Mouse (Mus musculus) 3T3-L1 (cell line): ENCODE measurements around the gene Mroh2a.
A peak's percentile ranks its signal among the peaks of the same experiment; 100 is the strongest.

ENCODE experiments used
- DNase-seq: peaks from one replicate; pipeline ENCODE4 v3.0.0-alpha.2; 2015; ENCODE audit warnings: low read depth, low spot score

The Mroh2a gene

DNA sequence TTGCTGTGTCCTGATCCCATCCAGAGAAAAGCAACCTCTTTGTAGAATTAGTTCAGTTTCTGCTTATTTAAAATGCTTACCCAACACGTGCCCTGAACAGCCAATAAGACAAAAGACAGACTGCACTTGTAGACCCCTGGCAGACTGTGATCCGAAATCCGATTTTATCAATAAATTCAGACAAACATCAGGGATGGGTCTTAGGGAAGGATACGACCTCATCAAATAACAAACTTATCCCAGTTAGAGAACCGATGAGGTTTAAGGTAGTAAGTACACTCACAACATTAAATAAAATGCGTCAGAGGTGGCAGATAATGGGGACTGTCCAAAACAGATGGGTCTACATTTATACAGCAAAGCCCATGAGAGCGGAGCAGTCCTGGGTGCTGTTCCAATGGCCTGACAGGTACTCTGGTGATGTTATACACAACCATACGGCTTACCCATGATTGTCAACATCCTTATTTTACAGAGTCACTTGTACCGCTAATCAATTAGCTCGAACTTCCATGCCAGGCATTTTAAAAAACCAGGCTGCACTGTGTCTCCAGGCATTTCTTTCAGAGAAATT, 49.8 kb downstream of the Mroh2a start:
- no peak for DNase-seq

DNA sequence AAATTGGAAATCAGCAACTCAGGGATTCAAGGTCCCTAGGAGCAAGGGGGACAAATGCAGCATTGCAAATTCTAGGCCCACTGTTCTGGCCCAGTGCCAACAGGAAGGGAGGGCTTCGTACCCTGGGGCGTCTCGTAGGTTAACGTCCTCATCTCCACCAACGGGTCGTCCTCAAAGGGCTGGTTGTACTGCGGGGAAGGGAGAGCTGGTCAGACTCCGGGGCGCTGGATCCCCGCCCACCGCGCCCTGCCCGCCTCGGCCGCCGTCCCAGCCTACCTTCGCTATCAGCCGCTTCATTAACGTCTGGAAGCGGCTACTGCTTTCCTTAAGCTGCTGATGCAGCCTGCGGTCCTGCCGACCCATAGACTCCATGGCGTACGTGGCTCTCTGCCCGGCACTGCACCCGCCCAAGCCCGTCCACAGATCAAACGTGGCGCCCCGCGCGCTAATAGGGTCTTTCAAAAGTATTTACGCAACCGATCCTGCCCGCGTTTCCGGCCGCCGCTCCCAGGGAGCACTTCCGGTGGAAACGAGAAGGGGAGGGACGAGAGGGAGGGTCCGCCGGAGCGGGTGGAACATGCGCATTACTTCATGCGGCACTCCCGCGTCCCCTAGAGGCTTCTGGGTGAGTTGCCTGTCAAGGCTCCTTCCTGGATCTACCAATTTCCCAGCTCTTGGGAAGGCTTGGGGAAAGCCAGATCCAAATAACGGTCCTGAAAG, 50.5 kb downstream of the Mroh2a start, which contains the start of the genes Hjurp and Trpm8:
Gene Hjurp, minus strand, starts transcription at position 536 of the 720 bp plus-strand sequence.
Gene Trpm8, plus strand, starts transcription at position 564 of the 720 bp plus-strand sequence.
- DNase-seq: peak; percentile 100

DNA sequence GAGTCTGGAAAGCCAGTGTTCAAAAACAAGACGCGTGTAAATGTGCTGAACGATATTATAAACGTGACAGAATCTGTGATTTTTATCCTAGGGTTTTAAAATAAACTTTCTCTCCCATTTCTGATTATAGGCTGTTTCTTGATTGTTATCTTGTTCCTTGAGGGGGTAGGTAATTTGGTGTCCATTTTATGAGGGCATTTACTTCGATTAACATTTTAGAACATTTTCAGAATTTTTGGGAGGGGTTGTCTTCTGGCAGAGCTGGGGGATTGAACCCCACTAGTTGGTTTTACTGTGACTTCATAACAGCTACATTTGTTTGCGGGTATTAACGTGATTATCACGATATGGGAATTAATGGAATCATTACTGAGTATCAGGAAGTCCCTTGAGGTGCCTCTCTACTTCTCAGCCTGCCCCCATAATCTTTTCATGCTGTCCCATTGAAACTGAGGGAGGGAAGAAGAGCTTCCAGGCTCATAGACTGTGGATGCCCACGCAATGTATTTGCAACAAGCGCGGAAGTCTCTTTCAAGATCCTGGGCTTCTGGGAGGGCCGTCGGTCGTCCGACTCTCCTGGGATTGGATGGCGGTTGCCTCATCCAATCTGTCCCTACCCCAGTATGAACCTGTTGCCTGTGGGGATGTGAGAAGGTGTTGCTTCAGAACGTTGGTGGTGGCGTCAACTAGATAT, 51.2 kb downstream of the Mroh2a start:
- no peak for DNase-seq

DNA sequence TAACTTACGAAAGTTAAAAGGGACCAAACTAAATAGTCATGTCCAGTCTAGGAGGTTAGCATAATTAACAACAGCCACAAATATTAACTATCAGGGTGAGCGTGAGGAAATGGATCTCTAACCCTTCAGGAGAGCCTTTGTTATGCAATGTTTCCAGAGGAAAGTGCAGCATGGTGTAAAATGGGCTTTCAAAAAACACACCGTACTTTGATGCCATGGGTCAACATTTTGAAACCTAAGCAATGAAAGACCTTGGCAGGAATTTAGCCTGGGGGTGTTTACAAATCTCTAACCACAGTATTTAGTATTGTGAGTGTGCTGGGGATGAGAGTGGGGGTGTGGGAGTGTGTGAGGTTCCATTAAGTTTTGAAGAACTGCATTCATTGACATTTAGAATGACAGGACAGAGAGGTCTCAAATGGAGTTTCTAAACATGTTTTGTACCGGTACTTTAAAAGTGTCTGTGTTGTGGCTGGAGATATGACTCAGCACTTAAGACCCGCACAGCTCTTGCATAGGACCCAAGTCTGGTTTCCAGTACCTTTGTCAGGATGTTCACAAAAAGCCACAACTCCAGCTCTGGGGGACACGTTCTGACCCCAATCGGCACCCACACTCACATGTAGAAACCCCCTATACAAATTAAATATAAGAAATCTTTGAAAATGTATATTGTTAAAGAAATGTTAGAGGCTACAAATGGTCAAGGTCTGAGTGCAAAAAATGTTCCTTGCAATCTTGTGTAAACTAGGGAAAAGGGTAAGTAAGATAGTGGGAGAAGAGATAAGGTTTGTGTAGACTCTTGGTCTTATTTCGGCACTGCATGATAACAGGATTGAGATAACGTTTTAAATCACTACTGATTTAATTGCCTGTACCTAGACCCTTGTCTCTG, 52.6 kb downstream of the Mroh2a start:
- peak; percentile 83 for DNase-seq

DNA sequence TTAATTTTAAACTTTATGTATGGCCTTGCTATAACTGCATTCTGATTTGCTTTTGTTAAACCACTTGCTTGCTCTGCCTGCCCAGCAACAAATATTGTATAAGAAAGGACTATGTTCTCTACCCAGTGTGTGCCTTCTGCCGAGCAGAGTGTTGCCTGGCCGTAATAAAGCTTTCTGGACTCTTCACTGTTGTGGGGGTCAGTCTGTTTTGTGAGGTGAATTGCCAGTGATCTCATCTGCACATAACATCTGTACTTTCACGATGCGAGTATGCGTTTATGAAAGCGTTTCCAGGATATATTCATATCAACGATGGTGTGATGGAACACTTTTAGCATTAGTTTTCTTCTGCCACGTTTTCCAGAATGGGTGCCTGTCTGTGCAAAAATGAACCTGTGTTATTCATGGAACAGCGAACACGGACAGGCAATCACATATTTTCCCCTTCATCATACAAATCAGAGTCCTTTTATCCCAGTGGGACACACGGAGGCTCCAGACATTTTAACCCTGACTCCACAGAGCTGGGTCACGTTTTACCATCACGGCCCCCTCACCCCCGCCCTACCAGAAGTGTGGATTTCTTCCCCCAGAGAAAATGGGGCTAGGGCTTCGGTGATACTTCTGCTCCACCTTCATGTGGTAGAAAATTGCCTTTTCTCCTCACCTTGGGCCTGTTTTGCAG, 53.4 kb downstream of the Mroh2a start:
- no peak for DNase-seq

DNA sequence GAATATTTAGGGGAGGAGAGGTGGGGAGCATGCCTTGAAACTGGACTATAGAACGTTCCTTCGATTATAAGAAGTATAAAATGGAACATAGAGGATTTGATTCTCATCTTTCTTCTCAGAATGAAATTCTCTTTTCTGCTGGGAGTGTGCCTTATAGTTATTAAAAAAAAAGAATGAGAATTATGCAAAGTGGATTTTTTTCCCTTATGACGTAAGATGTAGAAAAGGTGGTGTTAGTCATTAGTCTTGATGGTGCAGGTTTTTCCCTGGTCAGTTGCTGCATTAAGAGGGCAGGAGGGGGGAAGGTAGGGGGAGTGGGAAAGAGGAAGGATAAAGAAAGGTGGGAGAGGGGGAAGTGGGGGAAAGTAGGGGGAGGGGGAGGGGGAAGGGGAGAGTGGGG, 55.5 kb downstream of the Mroh2a start:
- DNase-seq: no peak

DNA sequence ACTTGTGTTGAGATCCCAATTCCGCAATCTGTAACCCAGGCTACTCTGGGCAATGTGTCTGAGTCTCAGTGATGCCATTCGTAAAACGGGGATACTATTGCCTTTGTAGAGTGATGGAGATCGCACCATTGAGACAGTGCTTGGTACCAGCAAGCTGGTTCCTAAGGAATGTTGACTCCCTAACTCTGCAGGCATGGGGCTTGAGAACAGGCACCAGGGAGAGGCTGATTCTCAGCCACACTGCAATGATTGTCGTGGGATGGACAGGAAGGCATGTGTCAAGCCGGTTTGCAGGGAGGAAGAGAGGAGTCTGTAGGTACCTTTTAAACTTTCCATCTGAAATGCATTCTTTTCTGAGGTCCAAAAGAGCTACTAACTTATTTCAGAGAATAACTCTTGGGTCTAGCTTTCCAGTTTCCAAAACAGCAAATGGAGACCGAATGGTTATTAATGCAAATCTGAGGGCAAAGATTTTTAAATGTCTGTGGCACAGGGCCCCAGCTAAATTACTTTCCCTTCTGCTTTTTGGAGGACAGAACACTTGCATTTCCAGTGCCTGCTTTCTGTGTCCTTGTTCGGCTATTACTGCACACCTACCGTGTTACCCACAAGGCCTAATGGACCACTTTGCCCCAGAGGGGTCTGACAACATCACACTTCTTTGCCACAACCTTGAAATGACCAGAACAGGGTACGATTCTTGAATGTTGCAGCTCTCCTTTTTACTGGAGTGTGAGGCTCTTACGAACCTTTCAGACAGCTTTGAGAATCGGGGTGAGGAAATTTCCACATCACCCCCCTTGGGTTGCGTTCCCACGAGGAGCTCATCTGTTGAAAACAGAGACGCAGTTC, 56.8 kb downstream of the Mroh2a start:
- no peak for DNase-seq

DNA sequence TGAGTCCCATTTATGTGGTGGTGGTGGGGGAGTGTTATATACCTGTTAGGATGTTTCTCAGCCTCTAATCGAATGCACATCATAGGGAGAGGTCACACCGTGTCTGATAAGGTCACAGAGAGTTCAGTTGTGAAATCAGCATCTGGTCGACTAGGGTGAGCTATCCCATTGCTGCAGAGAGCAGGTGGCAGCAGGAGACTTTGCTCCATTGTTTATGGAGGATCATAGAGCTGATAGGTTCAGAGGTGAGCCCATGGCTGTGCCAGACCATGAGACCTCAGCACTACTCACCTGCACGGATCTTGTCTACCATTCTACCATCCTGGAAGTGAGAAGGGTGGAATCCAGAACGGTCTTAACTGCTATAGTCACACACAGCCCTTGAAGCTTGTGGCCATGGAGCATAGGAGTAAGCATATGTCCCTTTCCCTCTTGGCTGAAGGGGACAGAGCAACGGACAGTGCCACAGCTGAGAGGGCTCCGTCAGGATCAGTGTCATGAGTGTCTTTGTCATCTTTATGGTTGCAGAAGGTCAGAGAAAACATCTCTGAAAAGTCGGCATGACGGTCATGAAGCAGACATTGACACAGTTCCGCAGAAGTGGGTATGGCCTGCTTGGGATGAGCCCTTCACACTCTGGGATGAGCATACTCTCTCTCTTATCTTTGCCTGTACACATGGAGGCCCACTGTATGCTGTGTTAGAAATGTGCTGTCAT, 57.6 kb downstream of the Mroh2a start:
- DNase-seq: no peak

DNA sequence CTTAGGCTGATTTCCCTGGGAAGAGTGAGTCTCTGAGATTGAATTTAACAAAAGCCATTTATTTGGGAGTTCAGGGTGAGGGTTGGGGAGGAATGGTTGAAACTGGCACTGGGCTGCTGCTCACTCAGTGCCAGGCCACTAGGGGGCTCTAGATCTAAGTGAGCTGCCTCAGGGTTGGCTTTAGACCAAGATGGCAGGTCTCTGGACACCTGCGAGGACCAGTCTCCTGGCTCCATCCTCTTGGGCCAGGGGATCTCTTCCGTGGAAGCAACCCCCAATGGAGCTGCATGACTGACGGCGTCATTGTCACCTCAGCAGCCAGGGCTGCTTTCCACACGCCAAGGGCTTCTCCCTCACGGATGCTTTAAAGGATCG, 58.1 kb downstream of the Mroh2a start:
- DNase-seq: peak; percentile 61

DNA sequence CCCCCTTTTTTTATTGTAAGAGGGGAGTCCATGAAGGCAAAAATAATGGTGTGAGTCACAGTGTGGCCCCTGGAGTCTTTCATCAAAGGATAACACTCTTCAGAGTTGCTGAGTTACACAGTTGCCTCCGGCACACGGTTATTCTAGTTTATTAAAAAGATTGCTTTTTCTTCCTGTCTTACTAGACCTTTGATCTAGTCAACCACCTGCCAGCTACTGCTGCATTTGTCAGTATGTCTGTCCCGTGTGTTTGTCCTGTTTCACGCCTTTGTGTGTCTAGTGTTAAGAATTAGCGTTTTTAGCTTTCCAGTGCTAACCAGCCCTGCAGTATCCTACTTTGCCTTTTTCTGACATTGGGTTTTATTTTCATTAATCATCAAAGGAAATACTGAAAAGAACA, 58.9 kb downstream of the Mroh2a start:
- DNase-seq: no peak

DNA sequence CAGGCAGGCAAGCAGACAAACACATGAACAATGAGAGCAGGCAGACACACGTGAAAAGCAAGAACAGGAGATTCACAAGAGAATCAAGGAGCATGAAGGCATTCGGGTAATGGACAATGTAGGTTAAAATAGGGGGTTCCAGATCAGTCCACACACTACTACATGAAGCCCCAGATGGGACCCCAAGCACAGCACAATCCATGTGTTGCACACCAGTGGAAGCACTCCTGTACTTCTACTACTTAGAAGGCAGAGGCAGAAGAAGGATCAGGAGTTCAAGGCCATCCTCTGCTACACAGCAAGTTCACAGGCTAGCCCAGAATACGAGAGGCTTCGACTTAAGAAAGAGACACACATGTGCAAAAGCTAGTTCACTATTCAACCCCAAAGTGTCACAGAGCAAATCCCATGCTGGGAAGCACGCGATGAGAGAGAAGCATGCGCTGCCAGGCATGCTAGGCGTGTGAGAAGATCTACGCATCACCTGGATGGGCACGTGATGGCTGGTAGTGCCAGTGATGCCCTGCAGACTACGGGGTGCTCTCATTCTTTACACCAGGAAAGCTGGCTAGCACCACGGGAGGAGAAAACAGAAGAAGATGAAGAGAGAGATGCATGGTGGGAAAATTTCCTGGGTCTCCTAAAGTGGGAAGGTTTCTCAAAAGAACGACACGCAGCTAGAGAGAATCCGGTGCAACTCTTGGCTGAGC, 59.5 kb downstream of the Mroh2a start:
- no peak for DNase-seq

DNA sequence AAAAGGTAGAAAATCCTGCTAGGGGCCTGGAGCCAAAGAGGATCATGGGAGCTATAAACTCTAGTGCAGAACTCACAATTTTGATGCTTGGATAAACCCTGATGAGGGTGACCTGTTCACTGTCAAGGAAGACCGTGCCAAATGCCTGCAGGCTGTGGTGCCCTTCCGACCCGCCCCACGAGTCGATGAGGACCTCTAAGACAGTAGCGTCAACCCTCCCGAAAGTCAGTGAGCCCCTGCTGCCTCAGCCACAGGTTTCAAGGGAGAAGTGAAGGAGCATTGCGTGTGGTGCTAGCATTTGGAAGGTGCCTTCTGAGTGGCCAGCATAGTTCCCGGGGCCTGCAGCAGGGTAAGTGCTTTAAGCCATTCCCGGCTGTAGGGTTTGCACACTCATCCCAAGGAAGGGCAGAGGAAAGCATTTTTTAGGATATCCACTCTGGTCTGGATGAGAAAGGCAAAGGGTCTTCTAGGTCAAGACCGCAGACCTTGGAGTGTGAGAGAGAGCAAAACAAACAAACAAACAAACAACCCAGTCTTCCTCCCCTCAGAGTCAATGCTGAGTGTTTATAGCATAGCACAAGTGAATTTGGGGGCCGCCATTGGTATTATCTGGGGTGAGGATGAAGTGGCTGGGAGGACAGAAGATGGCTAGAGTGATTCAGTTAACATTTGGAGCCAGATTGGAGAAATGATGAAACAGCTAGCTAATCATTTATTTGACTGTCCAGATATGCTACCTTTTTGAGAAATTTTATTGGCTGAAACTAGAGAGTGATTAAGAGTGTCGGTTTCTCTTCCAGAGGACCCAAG, 60.3 kb downstream of the Mroh2a start:
- no peak for DNase-seq

DNA sequence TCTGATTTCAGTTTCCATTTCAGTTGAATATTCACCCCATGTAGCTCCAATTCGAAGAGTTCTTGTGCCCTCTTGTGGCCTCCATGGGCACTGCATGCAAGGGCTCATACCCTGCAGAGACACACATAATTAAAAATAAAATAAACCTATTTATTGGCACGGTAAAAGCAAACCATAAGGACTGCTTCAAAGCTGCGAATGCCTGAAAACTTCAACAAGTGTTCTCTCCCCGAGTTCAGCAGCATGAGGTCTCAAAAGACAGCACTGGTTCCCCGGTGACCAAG, 60.9 kb downstream of the Mroh2a start:
- DNase-seq: peak; percentile 92

DNA sequence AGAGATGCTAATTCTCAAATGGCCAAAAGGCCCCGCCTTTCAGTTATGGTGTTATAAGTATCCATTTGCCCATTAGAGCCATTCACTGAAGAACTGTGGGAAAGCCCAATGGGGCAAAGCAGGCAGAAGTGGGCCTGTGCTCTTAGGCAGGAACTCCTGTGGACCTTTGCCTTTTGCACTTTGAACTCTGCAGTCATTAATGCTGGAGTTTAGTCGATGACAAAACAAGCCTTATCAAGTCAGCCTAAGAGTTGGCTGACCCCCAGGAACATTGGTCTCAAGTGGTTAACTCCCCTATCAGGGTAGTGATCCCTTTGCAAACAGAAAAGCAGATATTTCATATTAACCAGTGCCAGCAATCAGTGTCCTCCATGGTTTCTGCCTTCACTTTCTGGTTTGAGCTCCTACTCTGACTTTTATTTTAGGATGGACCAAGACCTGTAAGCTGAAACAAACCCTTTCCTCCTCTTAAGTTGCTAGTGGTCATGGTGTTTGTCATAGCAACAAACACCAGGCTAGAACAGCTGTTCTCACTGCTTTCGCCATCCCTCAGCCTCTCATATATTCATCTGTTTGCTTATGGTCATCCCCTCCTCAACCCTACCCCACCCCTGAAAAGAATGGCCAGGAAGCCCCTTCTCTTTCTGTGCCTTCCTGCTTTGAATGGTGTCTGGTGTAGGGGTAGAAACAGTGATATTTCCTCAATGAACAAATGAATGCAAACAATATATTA, 61.4 kb downstream of the Mroh2a start:
- no peak for DNase-seq

DNA sequence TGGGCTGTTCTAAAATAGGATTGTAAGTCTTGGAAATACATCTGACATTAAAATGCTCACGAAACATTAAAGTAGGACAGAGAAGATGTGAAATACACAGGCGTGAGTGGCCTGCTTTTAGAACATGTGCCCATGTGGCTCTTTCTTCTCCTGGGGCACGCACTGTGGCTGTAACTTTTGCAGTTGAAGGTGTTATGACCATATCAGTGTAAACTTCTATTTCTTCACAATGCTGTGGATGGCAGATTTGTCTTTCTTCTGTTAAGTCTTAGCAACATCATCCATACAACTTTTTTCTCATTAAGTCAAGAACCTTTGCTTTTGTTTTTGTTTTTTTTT, 62.0 kb downstream of the Mroh2a start:
- no peak for DNase-seq

DNA sequence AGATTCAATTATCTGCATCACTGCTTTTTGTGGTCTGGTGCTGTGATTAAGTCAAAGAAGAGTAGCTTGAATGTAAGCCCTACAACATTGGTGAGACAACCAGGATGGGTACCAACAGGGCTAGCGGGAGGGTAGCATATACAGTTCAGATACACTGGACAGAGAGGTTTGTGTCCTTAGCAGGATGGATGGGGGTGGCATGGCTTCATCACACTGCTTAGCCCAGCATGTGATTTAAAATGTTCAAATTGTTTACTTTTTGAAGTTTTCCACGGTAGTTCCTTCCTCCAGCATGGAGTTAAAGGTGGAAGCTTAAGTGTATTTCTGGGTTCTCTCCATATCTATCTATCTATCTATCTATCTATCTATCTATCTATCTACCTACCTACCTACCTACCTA, 62.4 kb downstream of the Mroh2a start:
- no peak for DNase-seq

DNA sequence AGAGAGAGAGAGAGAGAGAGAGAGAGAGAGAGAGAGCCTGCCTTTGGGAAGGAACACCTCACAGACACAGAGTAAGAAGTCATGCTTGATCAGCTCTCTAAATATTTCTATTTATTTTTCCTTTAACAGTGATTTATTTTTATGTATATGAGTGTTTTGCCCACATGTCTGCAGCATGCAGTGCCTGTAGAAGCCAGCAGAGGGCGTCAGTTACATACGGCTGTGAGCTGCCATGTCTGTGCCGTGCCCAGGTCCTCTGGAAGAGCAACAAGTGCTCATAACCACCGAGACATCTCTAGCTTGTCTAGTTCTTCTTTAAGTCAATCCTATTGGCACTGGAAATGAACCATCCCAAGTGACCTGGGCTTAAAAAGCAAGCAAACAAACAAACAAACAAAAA, 63.1 kb downstream of the Mroh2a start:
- DNase-seq: peak; percentile 82

DNA sequence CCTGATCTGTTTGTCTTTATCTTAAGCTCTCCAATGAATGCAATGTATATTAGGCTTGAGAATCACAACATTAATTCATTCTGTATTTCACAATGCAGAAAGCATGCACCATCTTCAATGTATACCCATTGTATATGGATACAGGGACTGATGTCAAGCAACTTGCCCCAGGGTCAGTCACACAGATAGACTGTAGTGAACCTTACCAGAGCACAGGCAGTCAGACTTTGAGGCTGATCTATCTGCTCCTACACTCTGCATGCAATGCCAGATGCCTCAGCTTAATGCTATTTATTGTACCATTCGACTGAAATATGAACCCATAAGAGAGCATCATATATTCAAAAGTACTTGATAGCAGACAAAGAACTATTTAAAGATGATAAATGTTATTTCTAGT, 63.7 kb downstream of the Mroh2a start:
- DNase-seq: no peak
